Mouse (Mus musculus) lung, postnatal 0 days (tissue): ENCODE results near the gene Nhlh2. TPM values are rescaled to one million over a fixed set of nuclear protein-coding genes. Genes with fewer than 3 reads are reported as not detected.

ENCODE experiments used
- ATAC-seq: fragments of 200-750 bp; cut with Nextera tagmentation; 2 replicates; pipeline ENCODE4 v1.8.0; 2017; ENCODE audit warnings: moderate library complexity
- DNase-seq: peaks from one replicate; pipeline ENCODE4 v3.0.0-alpha.2; 2016; ENCODE audit warnings: low spot score
- H3K27ac ChIP-seq: fragments of 300-500 bp; sonication (generic); 2 replicates; pipeline ENCODE4 v1.5.1; 2014; ENCODE audit warnings: antibody characterized with exemption, mild to moderate bottlenecking, low read length, mixed read lengths
- H3K27me3 ChIP-seq: fragments of 300-500 bp; sonication (generic); replicated peaks from 2 replicates; pipeline ENCODE4 v1.6.1; 2014; ENCODE audit warnings: low read length, mixed read lengths; ENCODE audit not compliant: insufficient read depth
- H3K36me3 ChIP-seq: fragments of 300-500 bp; sonication (generic); 2 replicates; pipeline ENCODE4 v1.6.1; 2014; ENCODE audit warnings: low read length, mixed read lengths; ENCODE audit not compliant: insufficient read depth
- H3K4me1 ChIP-seq: fragments of 300-500 bp; sonication (generic); 2 replicates; pipeline ENCODE4 v1.6.1; 2014; ENCODE audit warnings: antibody characterized with exemption, low read depth, low read length, mixed read lengths; ENCODE audit not compliant: insufficient read depth
- H3K4me2 ChIP-seq: fragments of 300-500 bp; sonication (generic); replicated peaks from 2 replicates; pipeline ENCODE4 v1.6.1; 2014; ENCODE audit warnings: low read depth, mild to moderate bottlenecking, low read length, moderate library complexity, mixed read lengths
- H3K4me3 ChIP-seq: fragments of 300-500 bp; sonication (generic); 2 replicates; pipeline ENCODE4 v1.5.1; 2014; ENCODE audit warnings: low read depth, low read length
- H3K9ac ChIP-seq: fragments of 300-500 bp; sonication (generic); replicated peaks from 2 replicates; pipeline ENCODE4 v1.6.1; 2014; ENCODE audit warnings: low read depth, mild to moderate bottlenecking
- H3K9me3 ChIP-seq: fragments of 300-500 bp; sonication (generic); 2 replicates; pipeline ENCODE4 v1.6.1; 2016; ENCODE audit warnings: low read length, mixed read lengths
- CTCF ChIP-seq: IDR thresholded peaks from 2 replicates; pipeline ENCODE4 v1.5.1; 2016; ENCODE audit warnings: antibody characterized with exemption, mild to moderate bottlenecking
- EP300 ChIP-seq: IDR thresholded peaks from 2 replicates; pipeline ENCODE4 v1.6.1; 2016; ENCODE audit warnings: antibody characterized with exemption, mild to moderate bottlenecking, control low read depth
- WGBS: fragments of 180-500 bp; shearing (Covaris S2); extraction: QIAGEN DNeasy Blood & Tissue Kit; methylation state at CpG from one replicate; pipeline ENCODE4 v1.1.7; 2014; 5-methylcytosine and 5-hydroxymethylcytosine counted together
- polyA plus RNA-seq: library from polyadenylated mRNA; unstranded; fragments of >200 nt; fragmentation: Nextera tagmentation; extraction: Ambion mirVana; gene quantifications from 2 replicates; pipeline ENCODE4 v1.2.1, GENCODE M21; 2015

Nhlh2 gene
- polyA plus RNA-seq, 1 experiment from 2014 or later = not detected

GRCm38 (mm10) chr3:102023337-102023736 is 13.5 kb downstream of the Nhlh2 start:
- 2% methylated on average over 28 of the region's 31 CpGs for WGBS
- no peak overlapping the region for H3K27ac ChIP-seq
- no peaks in the 10 kb centered on the region for H3K36me3 ChIP-seq
- H3K27me3 ChIP-seq = peaks cover 9% of the 10 kb centered on the region; the same call in 1 of the 2 replicates
- ATAC-seq = no peak
- H3K9ac ChIP-seq = no peak overlapping the region
- no peak for TF ChIP-seq EP300
- no peak for TF ChIP-seq CTCF
- DNase-seq = no peak
- peak overlapping the region; percentile 44 for H3K4me2 ChIP-seq
- H3K9me3 ChIP-seq = no peaks in the 10 kb centered on the region
- H3K4me3 ChIP-seq = peak overlapping the region; percentile 14; the same call in 1 of the 2 replicates
- no peaks in the 10 kb centered on the region for H3K4me1 ChIP-seq

GRCm38 (mm10) chr3:102023829-102024228 is 14.0 kb downstream of the Nhlh2 start:
- Histone ChIP-seq H3K4me3 (no peak overlapping the region; the same call in 1 of the 2 replicates), H3K4me1 (no peaks in the 10 kb centered on the region), H3K9me3 (no peaks in the 10 kb centered on the region), H3K27me3 (peaks cover 9% of the 10 kb centered on the region; the same call in 1 of the 2 replicates), H3K27ac (no peak overlapping the region), H3K36me3 (no peaks in the 10 kb centered on the region), H3K9ac (no peak overlapping the region), H3K4me2 (peak overlapping the region; percentile 44)
- no peak for ATAC-seq
- WGBS = 13% methylated on average over 5 of the region's 5 CpGs
- TF ChIP-seq CTCF (no peak), EP300 (no peak)
- no peak for DNase-seq

- no peaks in the 10 kb centered on the region for H3K36me3 ChIP-seq
- no peaks in the 10 kb centered on the region for H3K9me3 ChIP-seq
- H3K9ac ChIP-seq = no peak overlapping the region
- ATAC-seq = no peak
- WGBS = 46% methylated on average over 9 of the region's 9 CpGs
- H3K4me2 ChIP-seq = no peak overlapping the region
- no peak overlapping the region for H3K4me3 ChIP-seq
- peaks cover 9% of the 10 kb centered on the region; the same call in 1 of the 2 replicates for H3K27me3 ChIP-seq
- no peak overlapping the region for H3K27ac ChIP-seq
- TF ChIP-seq CTCF (no peak), EP300 (no peak)
- no peak for DNase-seq
- H3K4me1 ChIP-seq = no peaks in the 10 kb centered on the region
Measured at GRCm38 (mm10) chr3:102024981-102025451, 15.1 kb downstream of the Nhlh2 start.

- DNase-seq = no peak
- WGBS = 55% methylated on average over 5 of the region's 5 CpGs
Measured at GRCm38 (mm10) chr3:102025659-102026058, 15.8 kb downstream of the Nhlh2 start.

GRCm38 (mm10) chr3:102027880-102028279 is 18.0 kb downstream of the Nhlh2 start:
- WGBS = 49% methylated on average over 6 of the region's 6 CpGs
- no peak; the same call in 1 of the 2 replicates for ATAC-seq

More at GRCm38 (mm10) chr3:102025659-102026058, 15.8 kb downstream of the Nhlh2 start:
- no peaks in the 10 kb centered on the region for H3K36me3 ChIP-seq
- ATAC-seq = no peak
- no peak overlapping the region for H3K4me2 ChIP-seq
- no peaks in the 10 kb centered on the region for H3K4me1 ChIP-seq
- H3K4me3 ChIP-seq = no peak overlapping the region
- H3K9ac ChIP-seq = no peak overlapping the region
- TF ChIP-seq CTCF (no peak), EP300 (no peak)
- H3K9me3 ChIP-seq = no peaks in the 10 kb centered on the region
- peaks cover 9% of the 10 kb centered on the region; the same call in 1 of the 2 replicates for H3K27me3 ChIP-seq
- no peak overlapping the region for H3K27ac ChIP-seq

GRCm38 (mm10) chr3:102037806-102038205 is 27.9 kb downstream of the Nhlh2 start:
- Histone ChIP-seq H3K27ac (no peak overlapping the region), H3K9me3 (no peaks in the 10 kb centered on the region), H3K36me3 (no peaks in the 10 kb centered on the region), H3K9ac (no peak overlapping the region), H3K4me3 (no peak overlapping the region), H3K4me1 (no peaks in the 10 kb centered on the region), H3K27me3 (no peaks in the 10 kb centered on the region), H3K4me2 (no peak overlapping the region)
- DNase-seq (no peak), ATAC-seq (no peak)
- WGBS = 74% methylated on average over 5 of the region's 5 CpGs
- TF ChIP-seq EP300 = no peak
- TF ChIP-seq CTCF = no peak

More at GRCm38 (mm10) chr3:102027880-102028279, 18.0 kb downstream of the Nhlh2 start:
- H3K27me3 ChIP-seq = no peaks in the 10 kb centered on the region; the same call in 1 of the 2 replicates
- no peak overlapping the region for H3K27ac ChIP-seq
- no peak for TF ChIP-seq EP300
- peak; percentile 69 for TF ChIP-seq CTCF
- no peaks in the 10 kb centered on the region for H3K36me3 ChIP-seq
- peak; percentile 44 for DNase-seq
- no peak overlapping the region for H3K4me2 ChIP-seq
- H3K4me1 ChIP-seq = no peaks in the 10 kb centered on the region
- no peak overlapping the region for H3K4me3 ChIP-seq
- H3K9ac ChIP-seq = no peak overlapping the region
- no peaks in the 10 kb centered on the region for H3K9me3 ChIP-seq

- no peak for TF ChIP-seq EP300
- TF ChIP-seq CTCF = no peak
- Histone ChIP-seq H3K9ac (no peak overlapping the region), H3K27me3 (no peaks in the 10 kb centered on the region), H3K9me3 (no peaks in the 10 kb centered on the region), H3K4me1 (no peaks in the 10 kb centered on the region), H3K4me3 (no peak overlapping the region), H3K4me2 (no peak overlapping the region), H3K27ac (no peak overlapping the region), H3K36me3 (no peaks in the 10 kb centered on the region)
- WGBS = 73% methylated on average over 6 of the region's 6 CpGs
- ATAC-seq (no peak), DNase-seq (no peak)
Measured at GRCm38 (mm10) chr3:102038608-102039007, 28.7 kb downstream of the Nhlh2 start.
